Mouse (Mus musculus): ENCODE data around the gene Olfr43. TPM values are rescaled to one million over a fixed set of nuclear protein-coding genes. Genes with fewer than 3 reads are reported as not detected.

Gene Olfr43
- not detected in 4 replicates for total RNA-seq (2023)

GRCm38 (mm10) chr11:74211279-74211678 lies at the start of gene Olfr43:
TSS of gene Olfr43 (minus strand) at chr11:74211379.

GRCm38 (mm10) chr11:74259508-74259907 lies 48.3 kb upstream of the Olfr43 start, which contains the start of gene Olfr406:
TSS of gene Olfr406 (plus strand) at chr11:74259808.

GRCm38 (mm10) chr11:74185949-74186348 lies 25.2 kb downstream of the Olfr43 start, which contains the start of gene Olfr403:
TSS of gene Olfr403 (plus strand) at chr11:74186249.

Other genes starting within 250 kb of the Olfr43 start
- gene Olfr398, start 221.0 kb downstream of the Olfr43 start, total RNA-seq (2023) = not detected in 4 replicates
- not detected in 4 replicates for gene Olfr139, start 154.8 kb downstream of the Olfr43 start, total RNA-seq (2023)
- gene Olfr399, start 154.8 kb downstream of the Olfr43 start, total RNA-seq (2023) = not detected in 4 replicates
- gene Zfp616, start 141.4 kb downstream of the Olfr43 start, total RNA-seq (2023) = not detected in 4 replicates
- gene Olfr401, start 97.7 kb downstream of the Olfr43 start, total RNA-seq (2023) = not detected in 4 replicates
- gene Olfr402, start 57.9 kb downstream of the Olfr43 start, total RNA-seq (2023) = not detected in 4 replicates
- not detected in 4 replicates for gene Olfr403, start 25.1 kb downstream of the Olfr43 start, total RNA-seq (2023)
- not detected in 4 replicates for gene Olfr406, start 48.4 kb upstream of the Olfr43 start, total RNA-seq (2023)
- not detected in 4 replicates for gene Olfr59, start 72.4 kb upstream of the Olfr43 start, total RNA-seq (2023)
- gene Olfr410, start 126.7 kb upstream of the Olfr43 start, total RNA-seq (2023) = not detected in 4 replicates
- not detected in 4 replicates for gene Olfr411, start 141.3 kb upstream of the Olfr43 start, total RNA-seq (2023)
- not detected in 4 replicates for gene Olfr412, start 150.7 kb upstream of the Olfr43 start, total RNA-seq (2023)

Data from B cell, adult 62 days (primary cell).